In the genomic region with DNA sequence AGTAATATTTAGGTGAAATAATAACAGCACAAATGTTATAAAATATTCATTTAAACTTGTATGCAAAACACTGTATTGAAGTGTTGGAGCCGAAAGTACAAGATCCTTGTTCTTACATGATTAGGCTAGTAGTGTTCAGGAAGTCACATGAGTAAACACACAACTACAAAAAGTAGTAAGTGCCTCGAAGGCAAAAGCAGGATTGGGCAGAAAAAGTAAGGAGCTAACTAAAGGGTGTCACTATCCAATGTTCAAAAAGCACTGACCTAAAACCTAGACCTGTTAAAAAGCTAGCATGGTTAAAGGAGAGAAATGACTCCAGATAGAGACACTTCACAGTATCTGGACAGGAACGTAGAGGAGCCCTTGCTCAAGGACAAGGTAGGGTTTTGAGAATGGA, we compare ENCODE assay signal across 9 mouse cellular contexts. TPM values are rescaled to one million over a fixed set of nuclear protein-coding genes. Genes with fewer than 3 reads are reported as not detected.
DNase-seq lines count a peak whose midpoint lies in the region; ATAC-seq and TF ChIP-seq lines count a peak whose summit lies in the region.
"Had no signal": no experiment of that assay in that cellular context is flagged by ENCODE, and none has a peak within 500 bp of the region (broad histone marks: within the 10 kb centered on the region; RNA-seq: fewer than 3 reads in every experiment).

No protein-coding gene starts in this region.

- 47% methylated on average over 3 of the region's 3 CpGs for WGBS in lung, embryonic 14.5 days
- WGBS in embryonic facial prominence, embryonic 12.5 days: 68% methylated on average over 3 of the region's 3 CpGs
- WGBS in limb, embryonic 11.5 days: 80% methylated on average over 3 of the region's 3 CpGs
- WGBS in stomach, embryonic 14.5 days: 59% methylated on average over 3 of the region's 3 CpGs

- no peak for DNase-seq in lung, embryonic 14.5 days
- DNase-seq in lung, postnatal 25 days (ENCODE audit: low spot score): no peak
- DNase-seq in limb, embryonic 11.5 days (ENCODE audit: low spot score): no peak
- DNase-seq in embryo, embryonic 10.5 days (ENCODE audit: low spot score): no peak
- DNase-seq in ovary, postnatal 10 days (ENCODE audit: low spot score): no peak
- no peak for DNase-seq in layer of hippocampus, postnatal 14 days (ENCODE audit: low spot score in 2 of 2)
- DNase-seq: cerebellum, adult 18-20 months had no signal

- H3K27me3 ChIP-seq in lung, embryonic 14.5 days (ENCODE audit: insufficient read depth, low read length): no peaks in the 10 kb centered on the region
- no peaks in the 10 kb centered on the region for H3K27me3 ChIP-seq in embryonic facial prominence, embryonic 12.5 days
- H3K27me3 ChIP-seq in limb, embryonic 11.5 days (ENCODE audit: control insufficient read depth, insufficient read depth, low read length): no peaks in the 10 kb centered on the region
- H3K27me3 ChIP-seq in stomach, embryonic 14.5 days (ENCODE audit: control insufficient read depth, insufficient read depth, low read length): no peaks in the 10 kb centered on the region

- peak overlapping the region; percentile 75 for H3K4me3 ChIP-seq in lung, embryonic 14.5 days (ENCODE audit: low read depth, low read length)
- peak overlapping the region; percentile 75 for H3K4me3 ChIP-seq in embryonic facial prominence, embryonic 12.5 days
- H3K4me3 ChIP-seq in limb, embryonic 11.5 days (ENCODE audit: low read depth, low read length): peak overlapping the region; percentile 74
- H3K4me3 ChIP-seq in stomach, embryonic 14.5 days (ENCODE audit: low read depth, low read length): peak overlapping the region; percentile 70

- no peak overlapping the region for H3K27ac ChIP-seq in lung, embryonic 14.5 days (ENCODE audit: low read depth)
- H3K27ac ChIP-seq in embryonic facial prominence, embryonic 12.5 days: no peak overlapping the region
- H3K27ac ChIP-seq in limb, embryonic 11.5 days (replicated peaks; ENCODE audit: low read depth, low read length): no peak overlapping the region
- H3K27ac ChIP-seq in stomach, embryonic 14.5 days (ENCODE audit: low read length): no peak overlapping the region

- no peak for ATAC-seq in lung, embryonic 14.5 days (ENCODE audit: insufficient read depth)
- no peak for ATAC-seq in embryonic facial prominence, embryonic 12.5 days (ENCODE audit: insufficient number of reproducible peaks, insufficient read depth, low FRiP score, low TSS enrichment)
- ATAC-seq in limb, embryonic 11.5 days (ENCODE audit: insufficient number of reproducible peaks, low FRiP score, low TSS enrichment, low read depth): no peak
- no peak for ATAC-seq in stomach, embryonic 14.5 days (ENCODE audit: insufficient number of reproducible peaks, insufficient read depth, low FRiP score, low read depth)

- TF ChIP-seq CTCF in lung, embryonic 14.5 days (IDR thresholded peaks at IDR 0.05; ENCODE audit: low read depth): no peak

- H3K9me3 ChIP-seq in lung, embryonic 14.5 days (ENCODE audit: low read depth, low read length): no peaks in the 10 kb centered on the region
- no peaks in the 10 kb centered on the region for H3K9me3 ChIP-seq in embryonic facial prominence, embryonic 12.5 days
- no peaks in the 10 kb centered on the region for H3K9me3 ChIP-seq in limb, embryonic 11.5 days (ENCODE audit: control insufficient read depth, low read length)
- no peaks in the 10 kb centered on the region for H3K9me3 ChIP-seq in stomach, embryonic 14.5 days (ENCODE audit: control insufficient read depth, low read depth, low read length)

- no peaks in the 10 kb centered on the region; the same call in 1 of the 2 replicates for H3K4me1 ChIP-seq in lung, embryonic 14.5 days (ENCODE audit: insufficient read depth)
- peaks cover 5% of the 10 kb centered on the region for H3K4me1 ChIP-seq in embryonic facial prominence, embryonic 12.5 days
- 0 out of 2 replicates have a peak, but pooled peaks cover 3% of the 10 kb centered on the region for H3K4me1 ChIP-seq in limb, embryonic 11.5 days (ENCODE audit: control insufficient read depth, insufficient read depth, low read length)
- 0 out of 2 replicates have a peak, but pooled peaks cover 4% of the 10 kb centered on the region for H3K4me1 ChIP-seq in stomach, embryonic 14.5 days (ENCODE audit: control insufficient read depth, insufficient read depth, low read length)

- no peaks in the 10 kb centered on the region for H3K36me3 ChIP-seq in lung, embryonic 14.5 days (ENCODE audit: insufficient read depth)
- H3K36me3 ChIP-seq in embryonic facial prominence, embryonic 12.5 days: no peaks in the 10 kb centered on the region
- H3K36me3 ChIP-seq in limb, embryonic 11.5 days (ENCODE audit: control insufficient read depth, insufficient read depth, low read length): 0 out of 2 replicates have a peak, but pooled peaks cover 2% of the 10 kb centered on the region
- H3K36me3 ChIP-seq in stomach, embryonic 14.5 days (ENCODE audit: control insufficient read depth, insufficient read depth, low read length): peaks cover 4% of the 10 kb centered on the region; the same call in 1 of the 2 replicates

- peak overlapping the region; percentile 91 for H3K9ac ChIP-seq in lung, embryonic 14.5 days
- peak overlapping the region; percentile 78; the same call in 1 of the 2 replicates for H3K9ac ChIP-seq in embryonic facial prominence, embryonic 12.5 days
- H3K9ac ChIP-seq in limb, embryonic 11.5 days (ENCODE audit: low read length): peak overlapping the region; percentile 5; the same call in 1 of the 2 replicates
- H3K9ac ChIP-seq in stomach, embryonic 14.5 days (replicated peaks; ENCODE audit: low read depth, low read length): peak overlapping the region; percentile 72; the same call in 1 of the 2 replicates

- H3K4me2 ChIP-seq in lung, embryonic 14.5 days: peak overlapping the region; percentile 81
- H3K4me2 ChIP-seq in embryonic facial prominence, embryonic 12.5 days (replicated peaks): peak overlapping the region; percentile 69
- H3K4me2 ChIP-seq in limb, embryonic 11.5 days (ENCODE audit: low read depth, severe bottlenecking): peak overlapping the region; percentile 62
- peak overlapping the region; percentile 61 for H3K4me2 ChIP-seq in stomach, embryonic 14.5 days (replicated peaks; ENCODE audit: low read depth, low read length)

RNA-seq across cellular contexts. Expression of a gene that starts 0.9 kb away (rescaled TPM):
- 78.6 and 89.4 TPM in 2 replicates for polyA plus RNA-seq in lung, embryonic 14.5 days (2014; fragmentation: Nextera tagmentation; extraction: Ambion mirVana)
- 71.5 and 73.9 TPM in 2 replicates for polyA plus RNA-seq in embryonic facial prominence, embryonic 12.5 days (2016; fragmentation: Nextera tagmentation; extraction: Ambion mirVana)
- polyA plus RNA-seq in limb, embryonic 11.5 days (2014; fragmentation: Nextera tagmentation; extraction: Ambion mirVana): 86.4 and 101 TPM in 2 replicates
- polyA plus RNA-seq in stomach, embryonic 14.5 days (2014; fragmentation: Nextera tagmentation; extraction: Ambion mirVana): 61.1 and 69.2 TPM in 2 replicates
- 1 to 10 TPM; 1.7 to 1.9 TPM for total RNA-seq in layer of hippocampus, postnatal 14 days (2021)

RNA-seq across cellular contexts. Expression of a gene that starts 1.2 kb away (rescaled TPM):
- 17.8 and 17.9 TPM in 2 replicates for polyA plus RNA-seq in lung, embryonic 14.5 days (2014; fragmentation: Nextera tagmentation; extraction: Ambion mirVana)
- 15.8 and 17.1 TPM in 2 replicates for polyA plus RNA-seq in embryonic facial prominence, embryonic 12.5 days (2016; fragmentation: Nextera tagmentation; extraction: Ambion mirVana)
- polyA plus RNA-seq in limb, embryonic 11.5 days (2014; fragmentation: Nextera tagmentation; extraction: Ambion mirVana): 21.2 and 21.3 TPM in 2 replicates
- polyA plus RNA-seq in stomach, embryonic 14.5 days (2014; fragmentation: Nextera tagmentation; extraction: Ambion mirVana): 15.1 and 16.0 TPM in 2 replicates
- 10 to 100 TPM; 11.5 to 14.0 TPM for total RNA-seq in layer of hippocampus, postnatal 14 days (2021)

RNA-seq across cellular contexts. Expression of a gene that starts 48.9 kb away (rescaled TPM):
- 19.2 TPM in 2 replicates for polyA plus RNA-seq in lung, embryonic 14.5 days (2014; fragmentation: Nextera tagmentation; extraction: Ambion mirVana)
- polyA plus RNA-seq in embryonic facial prominence, embryonic 12.5 days (2016; fragmentation: Nextera tagmentation; extraction: Ambion mirVana): 24.4 and 24.6 TPM in 2 replicates
- polyA plus RNA-seq in limb, embryonic 11.5 days (2014; fragmentation: Nextera tagmentation; extraction: Ambion mirVana): 22.8 and 23.5 TPM in 2 replicates
- 18.9 and 19.3 TPM in 2 replicates for polyA plus RNA-seq in stomach, embryonic 14.5 days (2014; fragmentation: Nextera tagmentation; extraction: Ambion mirVana)
- total RNA-seq in layer of hippocampus, postnatal 14 days (2021): 10 to 100 TPM; 57.3 to 58.2 TPM

RNA-seq across cellular contexts. Expression of a gene that starts 49.2 kb away (rescaled TPM):
- polyA plus RNA-seq in lung, embryonic 14.5 days (2014; fragmentation: Nextera tagmentation; extraction: Ambion mirVana): 65.5 and 66.5 TPM in 2 replicates
- polyA plus RNA-seq in embryonic facial prominence, embryonic 12.5 days (2016; fragmentation: Nextera tagmentation; extraction: Ambion mirVana): 70.2 and 70.8 TPM in 2 replicates
- 63.6 and 76.9 TPM in 2 replicates for polyA plus RNA-seq in limb, embryonic 11.5 days (2014; fragmentation: Nextera tagmentation; extraction: Ambion mirVana)
- 65.4 and 66.2 TPM in 2 replicates for polyA plus RNA-seq in stomach, embryonic 14.5 days (2014; fragmentation: Nextera tagmentation; extraction: Ambion mirVana)
- 10 to 100 TPM; 48.6 to 49.6 TPM for total RNA-seq in layer of hippocampus, postnatal 14 days (2021)

Comparison
In these comparisons a context has a peak if more than half of its experiments do, and no peak if none do; other contexts are left out.
1. H3K9ac ChIP-seq: peak in every context shown above with its lines; median percentile 91 in lung, embryonic 14.5 days; 78 in embryonic facial prominence, embryonic 12.5 days; 72 in stomach, embryonic 14.5 days; 5 in limb, embryonic 11.5 days.